Mouse (Mus musculus) kidney, adult 2 months (tissue): Measurements from ENCODE around the gene Tmem252.

ENCODE experiments used
- CTCF ChIP-seq: fragments of 200-500 bp; conservative IDR thresholded peaks from 2 replicates; pipeline ENCODE4 v1.5.1; 2011; ENCODE audit warnings: low read depth, mild to moderate bottlenecking, control low read depth, low read length, moderate library complexity, mixed read lengths; ENCODE audit not compliant: insufficient read depth, insufficient read length
- POLR2A ChIP-seq: fragments of 200-500 bp; IDR thresholded peaks from one replicate; pipeline ENCODE4 v1.6.1; 2011; ENCODE audit warnings: low read depth, low read length, control low read depth

DNA sequence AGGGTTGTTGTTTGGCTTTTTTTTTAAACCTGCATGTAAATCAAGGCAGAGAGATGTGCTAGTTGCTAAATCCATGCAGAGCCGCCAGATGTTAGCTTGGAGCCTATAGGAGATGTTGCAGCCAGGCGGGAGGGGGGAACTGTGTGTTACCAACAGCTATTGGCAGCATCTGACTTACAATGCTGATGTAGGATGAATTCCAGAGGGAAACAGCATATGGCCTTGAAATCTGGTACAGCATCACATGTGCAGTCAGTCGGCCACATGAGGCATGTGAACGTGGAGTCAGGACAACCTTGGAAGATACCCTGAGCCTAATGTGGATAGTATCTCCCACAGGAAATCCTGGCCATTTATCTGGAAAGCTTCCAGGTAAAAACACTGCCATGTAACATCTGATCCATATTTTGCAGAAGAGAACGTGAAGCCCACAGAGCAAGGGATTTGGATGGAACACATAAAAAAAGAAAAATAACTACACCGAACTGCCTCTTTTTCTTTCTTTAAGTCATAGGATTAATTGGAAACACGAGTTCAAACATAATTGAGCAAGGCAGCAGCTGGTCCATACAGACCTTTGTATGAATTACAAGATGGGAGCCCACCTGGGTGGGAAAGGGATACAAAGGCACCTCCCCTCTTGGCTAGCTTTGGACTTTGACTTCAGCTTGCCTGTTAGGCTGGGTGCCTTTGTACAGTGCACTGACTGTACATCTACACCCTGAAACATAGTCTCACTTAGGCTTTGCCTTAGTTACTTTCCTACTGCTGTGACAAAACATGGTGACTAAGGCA, 42.7 kb downstream of the Tmem252 start:
- no peak for TF ChIP-seq CTCF
- no peak for TF ChIP-seq POLR2A
